Mouse (Mus musculus) kidney, adult 2 months (tissue): ENCODE measurements around the gene Ptprk. TPM values are rescaled to one million over a fixed set of nuclear protein-coding genes. Genes with fewer than 3 reads are reported as not detected.

Source experiments
- DNase-seq: peaks from one replicate; pipeline ENCODE4 v3.0.0; 2021
- H3K27ac ChIP-seq: fragments of 200-500 bp; 2 replicates; pipeline ENCODE4 v1.5.1; 2012; ENCODE audit warnings: low read depth, low read length, control low read depth, inconsistent platforms; ENCODE audit not compliant: insufficient read depth
- H3K27me3 ChIP-seq: fragments of 200-500 bp; replicated peaks from 2 replicates; pipeline ENCODE4 v1.6.1; 2012; ENCODE audit warnings: mild to moderate bottlenecking, moderate library complexity, low read length, inconsistent platforms; ENCODE audit not compliant: control insufficient read depth, insufficient read depth
- H3K36me3 ChIP-seq: fragments of 200-500 bp; 2 replicates; pipeline ENCODE4 v1.6.1; 2012; ENCODE audit warnings: mild to moderate bottlenecking, moderate library complexity, low read length, inconsistent platforms; ENCODE audit not compliant: control insufficient read depth, insufficient read depth
- H3K4me1 ChIP-seq: fragments of 200-500 bp; 2 replicates; pipeline ENCODE4 v1.6.1; 2011; ENCODE audit warnings: low read length; ENCODE audit not compliant: control insufficient read depth, insufficient read depth
- H3K4me3 ChIP-seq: fragments of 200-500 bp; 2 replicates; pipeline ENCODE4 v1.5.1; 2011; ENCODE audit warnings: mild to moderate bottlenecking, low read depth, low read length, control low read depth; ENCODE audit not compliant: insufficient read depth
- CTCF ChIP-seq: fragments of 200-500 bp; conservative IDR thresholded peaks from 2 replicates; pipeline ENCODE4 v1.5.1; 2011; ENCODE audit warnings: low read depth, mild to moderate bottlenecking, control low read depth, low read length, moderate library complexity, mixed read lengths; ENCODE audit not compliant: insufficient read depth, insufficient read length
- POLR2A ChIP-seq: fragments of 200-500 bp; IDR thresholded peaks from one replicate; pipeline ENCODE4 v1.6.1; 2011; ENCODE audit warnings: low read depth, low read length, control low read depth
- WGBS: fragments of 180-500 bp; shearing (Covaris S2); methylation state at CpG from one replicate; pipeline ENCODE4 v1.1.7; 2018; 5-methylcytosine and 5-hydroxymethylcytosine counted together
- polyA plus RNA-seq: library from polyadenylated mRNA; depleted of rRNA; stranded (reverse); fragments of >200 nt; gene quantifications from 2 replicates; pipeline ENCODE4 v1.2.3, GENCODE M21; 2012

Gene Ptprk
- polyA plus RNA-seq, 1 experiment, result 50.2 TPM

- Histone ChIP-seq H3K4me3 (no peak overlapping the region), H3K36me3 (no peaks in the 10 kb centered on the region), H3K4me1 (peaks cover 25% of the 10 kb centered on the region), H3K27ac (peak overlapping the region; percentile 63; the same call in 1 of the 2 replicates), H3K27me3 (no peaks in the 10 kb centered on the region)
- WGBS, result 68% methylated on average over 8 of the region's 8 CpGs
- DNase-seq, result peak; percentile 43
- TF ChIP-seq CTCF (no peak), POLR2A (no peak)
Observed at GRCm38 (mm10) chr10:28112826-28113589, 38.4 kb downstream of the Ptprk start.

DNA sequence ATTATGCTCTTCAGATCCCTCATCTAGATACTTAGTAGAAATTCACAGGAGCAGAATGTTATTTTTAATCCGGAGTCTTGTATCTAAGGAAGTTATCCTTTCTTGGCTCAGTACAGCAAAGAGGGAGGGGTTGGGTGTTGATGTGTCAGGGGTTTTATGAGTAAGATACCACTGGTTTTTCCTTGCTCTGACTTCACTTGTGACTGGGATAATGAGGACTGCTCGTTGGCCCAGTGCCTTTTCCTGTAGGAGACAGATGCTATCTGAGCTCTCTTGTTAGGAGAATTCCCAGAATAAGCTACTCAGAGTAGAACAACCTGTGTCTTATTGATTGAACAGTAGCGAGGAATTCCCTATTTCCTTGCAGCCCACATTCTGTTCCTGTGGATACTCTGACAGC lies 39.3 kb downstream of the Ptprk start:
- Histone ChIP-seq H3K27ac (0 out of 2 replicates have a peak overlapping the region, but pooled peaks have one; percentile 52), H3K27me3 (no peaks in the 10 kb centered on the region), H3K4me3 (no peak overlapping the region), H3K36me3 (no peaks in the 10 kb centered on the region), H3K4me1 (peaks cover 28% of the 10 kb centered on the region)
- 31% methylated on average over 3 of the region's 3 CpGs for WGBS
- TF ChIP-seq POLR2A (no peak), CTCF (no peak)
- DNase-seq, result peak; percentile 69

DNA sequence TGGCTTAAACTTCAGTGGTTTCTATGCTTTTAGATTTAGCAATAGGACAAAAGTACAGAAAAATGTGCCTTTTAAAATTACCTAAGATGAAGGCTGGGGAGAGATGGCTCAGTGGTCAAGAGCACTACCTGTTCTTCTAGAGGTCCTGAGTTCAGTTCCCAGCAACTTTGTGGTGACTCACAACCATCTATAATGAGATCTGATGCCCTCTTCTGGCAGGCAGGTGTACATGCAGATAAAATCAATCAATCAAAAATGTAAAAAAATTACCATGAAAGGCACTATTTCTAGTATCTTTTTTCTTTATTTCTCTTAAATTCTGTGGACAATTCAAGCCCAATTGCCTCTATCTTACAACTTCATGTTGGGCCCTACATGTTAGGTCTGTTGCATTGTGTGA lies 42.4 kb downstream of the Ptprk start:
- no peak overlapping the region for H3K27ac ChIP-seq
- TF ChIP-seq CTCF (no peak), POLR2A (no peak)

GRCm38 (mm10) chr10:28118783-28119365 lies 44.3 kb downstream of the Ptprk start:
- 78% methylated on average over 6 of the region's 6 CpGs for WGBS
- TF ChIP-seq CTCF, result no peak
- no peak overlapping the region for H3K4me3 ChIP-seq
- H3K36me3 ChIP-seq, result no peaks in the 10 kb centered on the region
- H3K27me3 ChIP-seq, result no peaks in the 10 kb centered on the region
- H3K4me1 ChIP-seq, result peaks cover 12% of the 10 kb centered on the region; the same call in 1 of the 2 replicates
- no peak overlapping the region for H3K27ac ChIP-seq
- no peak for DNase-seq

More for the DNA sequence above, 42.4 kb downstream of the Ptprk start:
- DNase-seq, result no peak
- Histone ChIP-seq H3K4me1 (peaks cover 15% of the 10 kb centered on the region; the same call in 1 of the 2 replicates), H3K36me3 (no peaks in the 10 kb centered on the region), H3K4me3 (no peak overlapping the region), H3K27me3 (no peaks in the 10 kb centered on the region)

DNA sequence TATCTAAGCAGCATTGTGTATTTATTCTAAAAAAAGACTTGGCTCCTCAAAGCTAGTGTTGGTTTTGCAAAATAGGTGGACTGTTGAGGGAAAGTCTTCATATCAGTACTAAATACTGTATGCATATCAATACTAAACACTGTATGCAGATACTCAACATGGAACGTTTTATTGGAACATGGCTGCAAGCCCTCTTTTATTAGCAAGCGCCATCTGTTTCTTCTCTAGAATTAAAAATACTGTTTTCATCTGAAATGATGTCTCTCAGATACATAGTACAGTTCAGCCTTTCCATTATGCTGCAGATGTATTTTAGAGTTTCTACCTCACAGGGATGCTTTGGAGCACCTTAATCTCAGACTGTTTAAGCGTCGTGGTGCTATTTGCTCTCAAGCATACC lies 49.3 kb downstream of the Ptprk start:
- Histone ChIP-seq H3K27ac (no peak overlapping the region), H3K4me1 (peaks cover 5% of the 10 kb centered on the region; the same call in 1 of the 2 replicates), H3K27me3 (no peaks in the 10 kb centered on the region), H3K36me3 (no peaks in the 10 kb centered on the region), H3K4me3 (no peak overlapping the region)
- TF ChIP-seq POLR2A (no peak), CTCF (no peak)
- DNase-seq, result no peak
- WGBS, result 92% methylated on average over 4 of the region's 4 CpGs

GRCm38 (mm10) chr10:28128011-28128410 lies 53.4 kb downstream of the Ptprk start:
- no peak overlapping the region for H3K27ac ChIP-seq
- no peaks in the 10 kb centered on the region for H3K27me3 ChIP-seq
- 84% methylated on average over 5 of the region's 5 CpGs for WGBS
- H3K36me3 ChIP-seq, result no peaks in the 10 kb centered on the region
- no peak for DNase-seq
- H3K4me1 ChIP-seq, result peaks cover 5% of the 10 kb centered on the region; the same call in 1 of the 2 replicates
- TF ChIP-seq POLR2A, result no peak
- no peak overlapping the region for H3K4me3 ChIP-seq

GRCm38 (mm10) chr10:28128450-28128849 lies 53.8 kb downstream of the Ptprk start:
- TF ChIP-seq CTCF, result no peak
- TF ChIP-seq POLR2A, result no peak
- H3K27ac ChIP-seq, result no peak overlapping the region
- H3K36me3 ChIP-seq, result no peaks in the 10 kb centered on the region
- no peaks in the 10 kb centered on the region for H3K27me3 ChIP-seq
- 61% methylated on average over 4 of the region's 4 CpGs for WGBS
- DNase-seq, result no peak
- no peak overlapping the region for H3K4me3 ChIP-seq
- H3K4me1 ChIP-seq, result peaks cover 5% of the 10 kb centered on the region; the same call in 1 of the 2 replicates
